Mouse (Mus musculus) mesoderm, embryonic 11.5 days (tissue): ENCODE data around the gene Prmt1.
A peak's percentile ranks its signal among the peaks of the same experiment; 100 is the strongest.

ENCODE experiments used
- DNase-seq: peaks from one replicate; pipeline ENCODE4 v3.0.0-alpha.2; 2012; ENCODE audit warnings: low read depth, low spot score

The Prmt1 gene

DNA sequence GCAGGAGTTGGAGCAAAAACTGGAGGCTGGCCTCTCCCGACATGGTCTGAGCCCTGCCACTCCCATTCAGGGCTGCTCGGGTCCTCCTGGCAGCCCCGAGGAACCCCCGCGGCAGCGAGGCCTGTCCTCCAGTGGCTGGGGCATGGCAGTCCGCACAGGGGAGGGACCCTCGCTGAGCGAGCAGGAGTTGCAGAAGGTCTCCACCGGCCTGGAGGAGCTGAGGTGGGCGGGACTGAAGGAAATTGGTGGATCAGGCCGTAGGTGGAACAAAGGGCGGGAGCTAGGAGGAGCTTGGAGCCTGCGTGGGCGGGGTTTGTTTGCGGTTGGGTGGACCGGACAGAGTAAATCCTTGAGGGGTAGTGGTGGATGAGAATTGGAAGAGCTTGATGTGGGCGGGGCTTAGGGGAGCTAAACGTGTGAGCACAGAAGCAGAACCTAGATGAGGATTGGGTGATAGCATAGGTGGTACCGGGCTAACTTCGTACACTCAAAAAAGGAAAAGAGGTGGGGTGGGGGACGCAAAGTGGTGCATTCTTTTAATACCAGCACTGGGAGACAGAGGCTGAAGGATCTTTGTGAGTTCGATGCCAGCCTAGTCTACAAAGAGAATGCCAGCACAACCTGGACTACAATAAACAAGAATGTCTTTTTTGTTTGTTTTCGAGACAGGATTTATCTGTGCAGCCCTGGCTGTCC, 33.6 kb downstream of the Prmt1 start:
- peak; percentile 95 for DNase-seq

DNA sequence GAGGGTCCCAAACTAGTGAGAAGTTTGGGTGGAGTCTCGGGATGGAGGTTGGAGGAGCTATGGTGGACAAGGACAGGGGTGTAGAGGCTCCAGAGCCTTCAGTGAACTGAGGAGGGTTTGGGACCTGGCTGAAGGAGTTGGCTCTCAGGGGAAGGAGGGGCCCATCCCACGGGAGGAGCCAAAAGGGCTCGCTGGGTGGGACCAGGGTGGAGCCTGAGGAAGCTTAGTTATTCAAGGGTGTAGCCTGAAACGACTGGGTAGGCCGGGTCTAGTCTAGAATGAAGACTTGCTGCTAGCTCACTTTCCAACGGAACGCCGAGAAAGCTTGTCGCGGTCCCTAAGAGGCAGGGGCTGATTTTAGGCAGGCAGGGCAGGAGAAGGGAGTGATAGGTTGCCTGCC, 34.4 kb downstream of the Prmt1 start:
- DNase-seq = peak; percentile 39

DNA sequence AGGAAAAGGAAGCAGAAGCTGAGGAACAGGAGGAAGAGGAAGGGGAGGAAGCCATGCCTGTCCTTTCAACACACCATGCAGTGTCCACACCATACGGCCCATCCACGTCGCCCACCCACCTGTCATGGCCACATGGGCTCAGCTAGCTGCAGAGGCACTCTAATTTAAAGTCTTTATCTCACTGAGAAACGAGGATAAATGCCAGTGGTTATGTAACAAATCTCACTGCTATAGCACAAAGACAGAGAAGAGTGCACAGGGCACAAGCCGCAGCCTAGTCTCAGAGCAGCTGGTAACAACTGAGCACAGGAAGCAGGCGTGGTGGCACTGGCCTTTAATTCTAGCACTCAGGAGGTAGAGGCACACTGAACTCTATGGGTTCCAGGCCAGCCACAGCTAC, 36.4 kb downstream of the Prmt1 start:
- DNase-seq = no peak

DNA sequence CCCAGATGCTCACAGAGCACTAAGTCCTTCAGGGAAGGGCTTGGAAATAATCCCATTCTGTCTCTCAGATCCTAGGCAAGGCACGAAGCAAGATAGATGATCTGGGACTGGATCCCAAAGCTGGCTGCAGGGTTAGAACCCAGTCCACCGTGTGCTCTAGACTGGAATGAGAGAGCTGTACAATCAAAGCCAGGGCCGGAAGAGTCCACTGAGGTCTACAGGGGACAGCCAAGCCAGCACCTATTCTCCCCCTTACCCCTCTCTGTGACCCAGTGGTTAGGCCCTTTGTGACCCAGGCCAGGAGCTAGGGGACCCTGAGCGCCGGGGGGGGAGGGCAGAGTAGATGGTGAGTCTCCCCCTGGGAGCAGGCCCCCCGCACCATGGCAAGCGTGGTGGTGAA, 43.5 kb downstream of the Prmt1 start, which contains the start of gene Tsks:
Gene Tsks (plus strand): TSS at position 301 of the 400 bp plus-strand sequence.
- no peak for DNase-seq

DNA sequence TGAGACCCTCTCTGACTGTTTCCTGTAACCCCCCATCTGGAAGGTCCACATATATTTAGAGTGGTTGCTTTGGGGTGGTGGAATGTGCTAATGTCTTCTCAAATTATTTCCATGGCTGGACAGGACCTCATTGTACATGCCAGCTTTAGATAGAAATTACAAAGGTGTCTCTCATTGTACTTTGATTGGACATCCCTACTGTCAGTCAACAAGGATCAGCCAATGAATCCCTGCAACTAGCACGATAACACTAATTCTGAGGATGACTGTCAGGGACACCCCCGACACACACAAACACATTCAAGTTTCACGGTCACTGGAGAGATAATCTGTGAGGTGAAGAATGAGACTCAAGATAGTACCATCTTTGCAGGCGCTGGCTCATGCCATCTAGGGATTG, 47.7 kb downstream of the Prmt1 start:
- DNase-seq = no peak

DNA sequence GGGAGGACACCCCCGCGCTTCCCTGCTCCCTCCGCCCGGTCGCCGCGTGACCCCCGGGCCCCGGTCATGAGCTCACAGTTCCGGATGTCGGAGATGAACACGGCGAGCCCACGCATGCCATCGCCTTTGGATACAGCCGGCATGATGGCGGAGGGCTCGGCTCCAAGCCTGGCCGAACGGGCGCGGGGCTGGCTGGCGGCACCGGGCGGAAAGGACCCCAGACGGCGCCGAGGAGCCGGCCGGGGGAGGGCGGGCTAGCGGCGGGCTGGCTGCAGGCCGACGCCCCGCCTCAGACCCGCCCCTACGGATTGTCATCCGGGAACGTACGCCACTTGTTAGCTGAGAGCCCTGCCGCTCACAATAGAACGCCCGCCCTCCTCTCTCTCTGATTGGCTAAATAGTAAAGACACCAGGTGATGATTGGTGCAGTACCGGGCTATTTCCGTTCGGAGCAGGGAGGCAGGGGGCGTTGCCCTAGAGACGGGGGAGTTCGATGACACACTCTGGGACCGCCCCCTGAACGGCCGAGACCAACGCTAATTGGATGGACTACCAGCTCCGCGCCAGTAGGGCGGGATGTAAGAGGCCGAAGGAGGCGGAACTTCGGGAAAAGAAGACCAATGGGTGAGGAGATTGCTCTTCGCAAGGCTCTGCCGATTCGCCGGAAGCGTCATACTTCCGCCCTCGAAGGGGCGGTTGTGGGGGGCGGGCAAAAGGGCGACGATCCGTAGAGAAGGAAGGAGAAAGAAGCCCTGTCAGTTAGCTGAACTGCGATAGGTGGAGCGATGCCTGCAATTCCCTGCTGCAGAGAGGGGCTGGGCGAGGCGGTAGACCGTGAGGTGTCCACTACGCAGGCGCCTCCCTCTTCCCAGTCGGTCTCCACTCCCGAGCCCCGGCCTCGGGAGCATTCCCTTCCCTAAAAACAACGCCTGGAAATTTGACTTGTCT, 56.9 kb downstream of the Prmt1 start, which contains the start of gene Ap2a1:
Gene Ap2a1 (minus strand): TSS at position 293 of the 948 bp plus-strand sequence.
- peak; percentile 100 for DNase-seq

DNA sequence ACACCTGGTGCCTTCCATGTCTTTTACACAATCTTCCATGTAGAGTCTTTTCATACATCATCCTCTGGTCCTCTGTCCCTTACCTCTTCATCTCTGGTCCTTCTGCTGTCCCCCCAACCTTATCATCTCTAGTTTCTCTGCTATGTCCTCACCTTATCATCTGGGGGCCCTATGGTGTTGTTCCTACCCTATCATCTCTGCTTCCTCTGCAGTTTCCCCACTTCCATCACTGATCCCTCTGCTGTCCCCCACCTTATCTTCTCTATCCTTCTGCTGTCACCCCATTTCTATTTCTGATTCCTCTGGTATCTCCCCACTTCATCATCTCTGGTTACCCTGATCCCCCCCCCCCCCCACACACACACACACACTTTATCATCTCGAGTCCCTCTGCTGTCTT, 57.8 kb downstream of the Prmt1 start:
- no peak for DNase-seq
